Mouse (Mus musculus) urinary bladder, postnatal 25 days (tissue): ENCODE results near the gene Cdhr2.
A peak's percentile ranks its signal among the peaks of the same experiment; 100 is the strongest.

Source experiments
- DNase-seq: peaks from one replicate; pipeline ENCODE4 v3.0.0; 2022; ENCODE audit warnings: low spot score

Cdhr2 gene

DNA sequence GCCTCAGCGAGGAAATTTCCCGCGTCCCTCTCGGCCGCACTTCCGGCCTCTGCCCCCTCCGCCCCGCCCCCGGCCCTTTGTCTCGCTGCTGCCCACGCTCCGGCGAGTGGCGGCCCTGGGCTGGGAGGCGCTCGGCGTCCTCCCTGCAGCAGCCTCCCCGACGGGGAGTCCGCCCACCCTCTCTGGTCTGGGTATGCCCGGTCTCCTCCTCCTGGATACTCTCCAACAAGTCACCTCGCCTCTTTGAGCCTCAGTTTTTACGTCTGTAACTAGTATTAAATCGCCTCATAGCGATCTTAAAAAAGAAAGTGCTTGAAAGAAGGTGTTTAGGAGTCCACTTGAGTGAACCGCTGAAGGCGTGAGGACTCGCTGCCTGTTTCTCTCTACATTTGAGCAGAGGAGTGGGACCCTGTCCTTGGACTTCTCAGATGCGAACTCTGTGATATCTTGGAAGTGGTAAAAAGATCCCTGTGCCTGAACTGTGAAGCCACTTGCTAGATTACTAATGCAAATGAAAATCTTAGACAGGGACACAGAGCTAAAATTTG is 48.7 kb downstream of the Cdhr2 start, which contains the start of gene Gprin1:
Gene Gprin1, minus strand, starts transcription at position 11 of the 548 bp plus-strand sequence.
- no peak for DNase-seq

DNA sequence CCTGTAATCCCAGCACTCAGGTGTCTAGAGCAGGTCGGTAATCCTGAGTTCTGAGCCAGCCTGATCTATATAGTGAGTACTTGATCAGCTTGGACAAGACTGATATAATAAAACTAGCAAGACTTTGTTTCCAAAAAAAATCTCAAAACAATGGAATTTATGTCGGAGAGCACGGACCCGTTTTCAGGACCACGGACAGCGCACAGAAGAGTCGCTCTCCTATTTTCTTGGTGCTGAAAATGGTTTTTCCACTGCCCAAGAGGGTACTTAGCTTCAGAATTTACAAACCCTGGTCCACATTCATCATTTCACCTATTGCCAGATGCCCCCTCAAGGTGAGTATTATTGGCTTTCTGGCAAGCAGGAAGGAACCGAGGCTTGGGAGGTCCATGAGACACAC is 49.4 kb downstream of the Cdhr2 start:
- DNase-seq, result peak; percentile 41

DNA sequence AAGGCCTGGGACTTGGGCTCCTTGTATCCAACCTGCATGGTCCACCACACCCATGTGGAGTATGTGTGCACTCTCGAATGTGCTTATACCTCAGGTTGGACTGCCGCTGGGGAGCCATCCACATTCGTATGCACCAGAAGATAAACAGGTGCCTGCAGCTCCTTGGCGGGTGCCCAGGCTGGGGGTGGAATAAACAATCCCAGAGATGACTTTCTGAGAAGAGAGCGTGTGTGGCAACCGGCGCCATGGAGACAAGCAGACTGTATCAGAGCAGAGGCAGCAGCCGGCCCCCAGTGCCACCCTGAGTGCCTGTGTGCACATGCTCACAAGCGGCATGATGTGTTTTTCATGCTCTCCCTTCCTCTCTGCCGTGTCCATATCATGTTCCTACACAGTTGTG is 51.4 kb downstream of the Cdhr2 start:
- DNase-seq, result no peak

DNA sequence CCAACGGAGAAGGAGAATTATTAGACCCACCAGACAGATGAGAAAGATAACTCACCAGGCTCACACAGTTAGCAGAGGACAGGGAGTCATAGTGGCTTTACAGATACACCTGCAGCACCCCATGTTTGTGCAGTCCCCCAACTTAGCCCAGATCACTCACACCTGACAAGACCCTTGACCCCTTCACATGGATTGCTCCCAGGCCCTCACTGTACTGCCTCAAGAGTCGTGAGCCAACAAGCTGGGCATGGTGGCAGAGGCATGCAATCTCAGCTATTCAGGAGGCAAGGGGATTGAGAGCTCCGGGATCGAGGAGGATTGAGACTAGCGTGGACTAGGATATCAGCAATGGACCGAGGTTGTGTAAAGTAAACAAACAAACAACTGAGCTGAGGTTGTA is 52.5 kb downstream of the Cdhr2 start:
- no peak for DNase-seq

DNA sequence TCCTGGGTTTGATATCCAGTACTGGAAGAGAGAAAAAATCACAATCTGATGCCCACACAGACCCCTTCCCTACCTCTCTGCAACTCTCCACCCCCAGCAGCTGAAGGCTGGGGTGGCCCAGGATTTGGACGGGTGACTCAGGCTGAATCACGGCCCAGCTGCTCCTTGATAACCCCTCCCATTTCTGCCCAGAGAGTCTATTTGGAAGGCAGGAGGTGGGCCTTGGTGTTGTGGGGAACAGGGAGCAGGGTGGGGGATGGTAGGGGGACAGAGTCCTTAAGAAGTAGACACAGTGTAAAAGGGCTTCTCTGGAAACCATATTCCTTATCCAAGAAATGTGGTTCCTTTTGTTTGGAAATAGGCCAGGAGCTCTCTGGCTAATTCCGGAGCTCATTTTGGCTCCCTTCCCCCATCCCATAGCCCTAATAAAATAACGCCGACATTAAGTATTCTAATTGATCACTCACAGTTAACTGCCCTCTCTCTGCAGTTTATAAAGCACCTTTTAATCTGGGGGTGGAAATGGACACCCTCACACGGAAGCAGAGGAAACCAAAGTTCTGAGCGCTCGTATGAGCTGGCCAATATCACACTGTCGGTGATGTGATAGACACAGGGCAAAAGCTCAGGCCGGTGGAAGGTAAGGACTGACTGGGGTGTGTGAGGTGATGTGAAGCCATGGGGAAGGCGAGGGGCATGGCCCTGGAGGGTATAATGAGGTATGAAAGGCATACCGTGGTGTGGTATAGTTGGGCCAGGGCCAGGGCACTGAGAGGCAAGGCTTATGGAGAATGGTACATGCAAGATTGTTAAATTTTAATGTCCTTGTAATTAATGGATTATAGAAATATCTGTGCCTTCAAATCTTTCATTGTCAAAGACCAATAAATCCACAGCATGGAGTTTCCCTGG is 53.2 kb downstream of the Cdhr2 start:
- DNase-seq, result no peak

DNA sequence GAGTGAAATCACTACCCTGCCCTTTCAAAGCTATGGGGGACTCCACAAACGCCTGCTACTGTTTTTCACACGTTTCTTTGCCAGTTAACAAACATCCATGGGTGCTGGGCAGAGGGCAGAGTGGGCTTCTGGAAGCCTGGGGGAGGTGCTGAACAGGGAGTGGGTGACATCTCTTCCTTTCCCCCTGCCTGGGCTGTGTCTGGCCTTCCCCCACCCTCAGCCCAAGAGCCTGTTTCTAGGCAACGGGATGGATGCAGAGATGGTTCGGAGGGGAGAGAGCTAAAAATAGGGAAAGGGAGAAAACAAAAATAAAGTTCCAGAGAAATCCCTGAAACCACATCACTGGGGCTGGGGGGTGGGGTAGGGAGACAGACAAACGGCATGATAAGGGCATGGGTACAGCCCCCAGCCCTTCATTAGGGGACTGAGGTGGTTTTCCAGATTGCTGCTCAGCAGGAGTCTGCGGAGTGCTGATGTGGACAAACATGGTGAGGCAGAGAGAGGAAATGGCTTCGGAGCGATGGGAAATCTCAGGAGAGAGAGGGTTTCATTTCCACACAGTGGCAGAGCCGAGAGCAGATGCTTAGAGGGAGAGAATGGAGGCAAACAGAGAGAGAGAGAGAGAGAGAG is 54.1 kb downstream of the Cdhr2 start:
- DNase-seq, result no peak

DNA sequence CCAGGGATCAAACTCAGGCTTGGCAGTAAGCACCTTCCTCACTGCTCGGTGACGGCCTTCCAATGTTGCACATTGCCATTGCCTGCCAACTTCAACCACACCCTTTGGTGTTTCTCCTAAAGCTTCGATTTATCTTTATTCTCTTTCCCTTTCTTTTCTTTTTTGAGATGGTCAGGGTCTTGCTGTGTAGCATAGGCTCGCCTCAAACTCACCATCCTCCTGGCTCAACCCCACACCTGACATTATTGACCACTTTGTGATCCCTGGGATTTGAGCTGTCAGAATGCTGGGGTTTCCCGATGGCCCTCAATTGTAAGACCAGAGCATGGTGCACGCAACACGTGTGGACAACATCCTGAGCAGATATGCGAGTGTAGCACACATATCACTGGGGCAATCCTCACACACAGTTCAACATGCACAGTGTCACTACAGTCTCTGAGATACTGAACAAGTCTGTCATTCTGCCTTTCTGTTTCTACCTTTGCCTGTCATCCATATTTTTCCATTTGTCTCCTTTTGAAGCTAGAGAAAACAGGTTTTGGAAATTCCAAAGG is 55.0 kb downstream of the Cdhr2 start:
- no peak for DNase-seq

DNA sequence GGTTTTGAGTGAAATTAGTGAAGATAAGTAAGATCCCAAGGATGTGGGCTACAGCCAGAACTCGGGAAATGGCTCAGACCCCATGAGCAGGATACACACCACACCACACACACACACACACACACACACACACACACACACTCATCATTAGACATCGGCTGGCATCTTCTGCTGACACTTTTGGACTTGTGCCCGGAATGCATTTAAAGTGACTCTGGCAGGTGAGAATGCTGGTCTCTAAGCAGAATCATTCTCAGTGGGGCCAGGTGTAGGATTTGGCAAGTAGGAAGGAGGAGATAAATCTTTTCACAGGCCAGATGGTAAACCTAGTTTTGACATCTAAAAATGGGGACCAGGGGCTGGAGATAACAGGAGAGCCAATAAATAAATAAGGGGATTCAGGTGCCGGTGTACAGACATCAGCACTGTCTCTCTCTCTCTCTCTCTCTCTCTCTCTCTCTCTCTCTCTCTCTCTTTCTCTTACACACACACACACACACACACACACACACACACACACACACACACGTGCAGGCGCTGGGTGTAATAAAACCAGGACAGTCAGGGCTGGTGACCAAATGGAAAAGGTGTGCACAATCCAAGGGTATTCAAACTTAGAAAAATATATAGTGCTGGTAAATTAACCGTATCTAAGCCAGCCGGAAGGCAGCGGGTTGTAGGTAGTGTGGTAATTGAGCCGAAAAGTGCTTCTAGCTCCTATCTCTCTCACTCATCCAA is 56.0 kb downstream of the Cdhr2 start:
- no peak for DNase-seq

DNA sequence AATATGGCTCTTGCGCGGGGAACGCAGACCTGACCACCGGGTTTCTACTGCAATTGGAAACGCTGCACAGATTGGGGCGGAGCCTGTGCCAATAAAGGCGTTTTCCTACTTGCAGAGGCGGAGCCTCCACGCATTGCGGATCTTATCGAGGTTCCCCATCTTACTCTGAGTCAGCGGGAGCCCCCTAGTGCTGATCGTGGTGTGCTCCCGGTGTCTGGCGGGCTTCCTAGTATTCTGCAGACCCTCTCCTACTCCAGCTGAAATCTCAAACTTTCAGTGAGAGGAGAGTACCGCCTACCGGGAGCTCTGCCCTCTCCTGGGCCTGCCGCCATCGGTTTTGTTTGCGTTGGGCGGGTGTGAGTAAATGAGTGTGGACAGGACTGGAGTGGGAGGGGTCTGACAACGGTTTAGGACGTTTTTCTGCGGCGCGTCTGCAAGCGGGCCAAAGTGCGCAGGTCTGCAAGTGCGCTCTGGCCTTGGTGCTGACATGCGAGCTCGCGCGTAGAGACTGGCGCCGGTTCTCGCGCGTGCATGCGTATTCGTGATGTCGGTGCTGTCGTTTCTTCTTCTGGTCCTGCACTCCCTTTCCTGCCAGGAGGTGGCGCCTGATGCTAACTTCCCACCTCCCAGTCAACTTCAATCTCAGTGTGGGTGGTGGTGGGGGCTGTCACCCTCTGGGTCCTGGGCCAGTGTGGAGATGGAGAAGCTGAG is 56.9 kb downstream of the Cdhr2 start:
- DNase-seq, result peak; percentile 56

DNA sequence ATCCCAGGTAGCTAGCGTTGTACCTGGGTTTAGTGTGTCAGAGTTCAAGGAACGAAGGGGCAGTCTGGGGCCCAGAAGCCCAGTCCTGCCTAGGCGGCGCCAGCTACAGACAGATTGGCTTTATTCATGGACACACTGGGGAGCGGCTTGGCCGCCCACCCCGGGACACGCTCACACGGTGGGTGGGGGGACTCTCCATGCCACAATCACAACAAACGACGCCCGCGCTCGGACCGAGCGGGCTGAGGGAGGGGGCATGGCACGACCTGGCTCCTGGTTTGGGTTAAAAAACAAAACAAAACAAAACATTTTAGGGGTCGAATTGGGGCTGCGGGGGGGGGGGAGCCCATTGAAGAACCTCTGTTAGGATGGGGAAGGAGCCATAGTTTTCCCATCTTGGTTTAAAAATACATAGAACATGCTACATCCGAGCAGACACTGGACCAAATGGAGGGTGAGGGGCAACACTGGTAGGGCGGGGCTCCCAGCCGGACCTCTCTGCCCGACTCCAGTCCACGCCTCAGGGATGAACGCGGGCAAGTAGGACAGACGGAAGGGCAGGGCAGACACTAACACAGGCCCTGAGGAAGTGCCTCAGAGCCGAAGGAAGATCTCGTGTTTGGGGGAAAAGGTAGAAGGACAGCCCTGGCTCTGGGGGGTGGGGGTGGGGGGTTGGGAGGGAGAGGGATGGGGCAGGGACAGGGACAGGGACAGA is 57.7 kb downstream of the Cdhr2 start:
- DNase-seq, result no peak

DNA sequence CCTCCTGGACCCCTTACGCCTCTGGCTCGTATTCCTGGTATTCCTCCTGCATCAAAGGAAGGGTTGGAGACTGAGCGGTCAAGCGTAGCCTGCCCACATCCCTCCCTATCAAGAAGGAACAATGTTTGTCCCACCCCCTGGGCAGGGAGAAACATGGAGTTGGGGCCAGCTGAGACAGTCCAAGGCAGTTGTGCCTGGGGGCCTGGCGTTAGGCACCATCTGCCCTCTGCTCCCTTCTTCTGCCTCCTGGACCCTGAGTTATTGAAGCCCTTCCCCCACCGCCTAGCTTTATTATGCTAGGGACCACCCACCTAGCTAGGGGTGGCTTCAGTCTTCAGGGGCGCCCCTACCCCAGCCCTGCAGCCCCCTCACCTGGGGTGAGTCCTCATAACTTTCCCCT is 58.2 kb downstream of the Cdhr2 start:
- DNase-seq, result no peak

DNA sequence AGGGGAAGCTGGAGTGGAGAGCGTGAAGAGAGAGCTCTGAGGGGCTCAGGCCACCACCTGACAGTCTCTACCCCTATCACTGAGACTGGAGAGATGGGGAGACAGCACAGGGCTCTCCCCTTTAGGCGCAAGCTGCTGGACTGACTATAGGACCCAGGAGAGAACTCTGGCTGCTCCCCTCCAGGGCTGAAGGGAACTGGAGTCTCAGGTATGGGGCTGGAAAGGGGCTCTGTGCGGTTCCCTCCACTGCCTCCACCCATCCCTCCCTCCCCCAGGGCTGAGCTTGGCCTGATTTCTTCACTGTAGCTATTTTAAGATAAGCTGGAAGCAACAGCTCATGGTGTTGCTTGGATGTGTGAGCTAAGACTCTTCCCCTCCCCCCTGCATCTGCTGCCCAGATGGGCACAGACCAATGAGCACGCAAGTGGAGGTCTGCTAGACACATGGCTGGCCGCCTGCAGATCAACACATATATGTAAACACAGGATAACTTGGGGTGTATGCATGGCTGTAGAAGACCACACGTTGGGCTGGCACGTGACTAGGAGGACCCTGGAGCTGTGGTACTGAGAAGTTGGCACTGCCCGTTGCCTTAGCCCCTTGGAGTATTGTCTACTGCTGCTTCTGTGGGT is 59.0 kb downstream of the Cdhr2 start:
- no peak for DNase-seq

DNA sequence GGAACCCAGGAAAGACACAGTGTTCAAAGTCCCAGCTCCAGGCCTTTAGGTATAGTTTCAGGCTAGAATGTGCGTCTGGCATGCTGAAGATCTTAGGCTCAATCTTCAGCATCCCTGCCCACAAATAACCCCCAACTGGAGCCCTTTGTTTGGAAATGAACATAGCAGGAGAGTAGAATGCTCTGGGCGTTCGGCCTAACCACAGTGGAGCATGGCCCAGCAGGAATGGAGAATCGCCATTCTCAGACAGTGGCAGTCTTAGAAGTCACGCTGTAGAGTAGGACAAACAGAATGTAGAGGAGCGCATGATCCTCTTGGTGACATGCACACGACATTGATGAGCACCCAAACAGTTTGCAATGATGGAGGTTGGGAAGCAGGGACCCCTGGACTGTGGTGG is 59.6 kb downstream of the Cdhr2 start:
- no peak for DNase-seq

DNA sequence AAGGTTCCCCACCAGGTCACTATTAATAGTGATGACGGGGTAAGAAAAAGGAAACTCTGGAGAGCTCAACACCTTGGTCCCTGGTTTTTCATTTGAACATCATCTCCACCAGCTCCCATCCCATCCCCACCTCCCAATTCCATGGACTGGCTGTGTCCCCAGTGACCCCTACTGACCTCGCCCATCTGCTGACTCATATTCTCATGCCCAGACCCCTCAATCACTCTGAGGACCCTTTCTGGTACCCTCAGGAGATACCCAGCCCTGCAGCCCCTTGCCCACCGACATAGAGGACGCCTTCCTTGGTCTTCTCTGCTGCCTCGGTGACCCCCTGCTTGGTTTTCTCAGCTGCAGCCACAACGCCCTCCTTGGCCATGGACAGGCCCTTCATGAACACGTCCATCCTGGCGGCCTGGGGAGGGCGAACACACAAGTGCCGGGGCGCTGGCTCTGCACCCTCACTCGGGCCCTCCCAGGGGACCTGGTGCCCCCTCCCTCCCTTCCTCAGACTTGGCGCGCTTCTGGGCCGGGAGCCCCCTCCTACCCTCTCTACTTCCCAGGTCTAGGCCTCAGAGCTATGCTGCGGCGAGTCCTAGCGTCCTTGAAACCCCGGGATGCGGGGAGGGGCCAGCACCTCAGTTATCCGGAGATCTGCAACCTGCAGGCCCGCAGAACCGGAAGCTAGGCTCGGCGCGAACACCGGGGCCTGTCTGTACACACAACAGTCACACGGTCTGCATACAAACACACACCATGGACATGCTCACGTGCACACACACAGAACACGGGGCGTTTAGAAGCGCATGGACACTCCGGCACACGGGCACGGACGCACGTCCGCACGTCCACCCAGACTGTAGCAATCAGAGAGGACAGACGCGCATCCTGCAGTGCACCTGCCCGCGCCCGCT is 64.3 kb downstream of the Cdhr2 start:
- no peak for DNase-seq

DNA sequence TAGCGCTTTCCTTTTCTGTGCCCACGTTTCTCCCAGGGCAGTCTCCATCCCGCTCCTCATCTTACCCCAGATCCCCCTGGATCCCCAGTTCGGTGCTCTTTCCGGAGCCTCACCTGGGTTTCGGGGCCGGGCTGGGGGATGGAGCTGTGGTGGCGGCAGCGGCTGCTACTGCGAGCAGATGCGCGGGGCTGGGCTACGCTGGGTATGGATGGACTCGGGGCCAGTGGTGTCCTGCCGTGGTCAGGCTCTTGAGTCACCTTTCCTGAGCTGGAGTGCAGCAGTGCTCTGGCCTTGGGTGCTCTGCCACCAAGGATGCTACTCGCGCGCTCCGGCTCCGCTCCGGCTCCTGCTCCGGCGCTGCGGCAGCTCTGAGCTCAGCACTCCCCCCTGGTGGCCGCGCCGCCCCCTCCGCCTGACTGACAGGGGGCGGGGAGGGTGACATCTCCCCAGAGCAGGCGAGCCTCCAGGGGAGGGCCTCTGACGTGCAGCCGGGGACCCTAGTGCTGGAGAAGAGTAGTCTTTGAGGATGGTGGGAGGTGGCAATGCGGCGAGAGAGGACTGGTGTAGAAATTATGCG is 65.0 kb downstream of the Cdhr2 start, which contains the start of gene Sncb:
Gene Sncb, minus strand, starts transcription at position 404 of the 577 bp plus-strand sequence.
- DNase-seq, result peak; percentile 42

DNA sequence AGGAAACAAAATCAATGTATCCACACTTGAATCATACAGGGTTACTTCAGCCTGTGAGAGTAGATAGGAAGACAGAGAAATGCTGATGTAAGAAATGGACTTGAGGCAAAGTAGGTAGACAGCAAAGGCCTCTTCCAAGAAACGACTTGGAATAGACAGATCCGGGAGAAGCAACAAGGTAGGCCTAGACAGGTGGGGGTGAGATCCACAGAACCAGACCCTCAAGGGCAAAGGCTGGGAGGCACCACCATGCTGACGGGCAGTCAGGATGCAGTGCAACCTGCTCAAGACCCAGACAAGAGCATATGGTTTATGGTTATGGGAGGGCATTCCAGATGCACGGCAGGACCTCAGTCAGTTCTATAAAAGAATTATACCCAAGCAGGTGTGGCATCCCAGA is 65.8 kb downstream of the Cdhr2 start:
- DNase-seq, result no peak

DNA sequence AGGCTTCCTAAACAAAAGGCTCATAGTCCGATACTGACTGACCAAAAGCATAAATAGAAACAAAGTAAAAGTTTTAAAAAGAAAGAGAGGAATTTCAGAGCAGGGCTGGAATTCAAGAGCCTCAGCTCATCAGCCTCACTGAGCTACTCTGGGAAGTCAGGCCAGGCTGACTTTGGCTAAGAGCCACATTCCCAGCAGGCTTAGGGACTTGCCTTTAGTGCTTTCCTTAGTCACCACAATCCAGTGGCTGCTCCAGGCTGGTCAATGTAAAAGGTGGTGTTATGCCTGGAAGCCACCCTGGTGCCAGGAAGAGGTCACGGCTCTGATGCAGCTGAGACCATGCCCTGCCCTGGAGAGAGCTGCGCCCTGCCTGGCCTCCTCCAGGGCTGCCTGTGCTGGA is 79.3 kb downstream of the Cdhr2 start:
- DNase-seq, result no peak

DNA sequence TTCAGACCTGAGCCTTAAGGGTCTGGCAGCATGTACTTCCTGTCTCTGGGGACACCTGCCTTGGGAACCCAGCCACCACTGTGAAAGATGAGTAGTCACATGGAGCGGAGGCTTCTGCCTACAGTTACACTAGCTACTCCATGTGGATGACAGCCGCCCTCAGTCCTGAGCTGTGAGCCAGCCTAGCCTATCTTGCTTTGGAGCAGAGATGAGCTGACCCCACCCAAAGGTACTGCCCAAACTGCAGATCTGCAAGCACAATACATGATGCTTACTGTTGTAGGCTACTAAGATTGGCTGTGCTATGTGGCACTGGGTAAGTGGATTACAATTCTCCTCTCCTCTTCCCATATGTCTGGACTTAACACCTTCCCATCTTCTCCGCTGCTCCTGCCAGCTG is 79.8 kb downstream of the Cdhr2 start:
- DNase-seq, result no peak

DNA sequence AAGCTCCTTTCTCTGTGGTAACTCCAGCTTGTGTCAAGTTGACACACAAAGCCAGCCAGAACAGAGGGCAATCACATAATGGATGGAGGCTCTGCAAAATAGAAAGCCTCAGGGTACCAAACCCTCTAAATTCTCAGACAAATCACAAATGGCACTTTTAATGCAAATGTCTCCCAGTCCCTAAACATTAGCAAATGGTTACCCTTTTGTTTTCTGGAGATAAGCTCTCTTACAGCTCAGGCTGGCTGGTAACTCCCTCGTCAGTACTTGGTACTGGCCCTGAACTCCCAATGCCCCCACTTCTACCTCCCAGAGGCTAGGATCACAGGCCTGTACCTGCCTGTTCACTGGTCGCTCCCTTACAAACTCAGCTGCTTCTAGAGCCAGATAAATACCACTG is 82.0 kb downstream of the Cdhr2 start:
- no peak for DNase-seq
